Comparison of ENCODE assay signal across 15 mouse cellular contexts in genomic region chr5:140150136-140150535, GRCm38 (mm10).
"Had no signal": no experiment of that assay in that cellular context is flagged by ENCODE, and none has a peak within 500 bp of the region (broad histone marks: within the 10 kb centered on the region; RNA-seq: fewer than 3 reads in every experiment).

No protein-coding gene starts in this region.

- H3K9ac ChIP-seq: limb, embryonic 15.5 days; liver, embryonic 14.5 days; midbrain, embryonic 12.5 days; neural tube, embryonic 13.5 days had no signal

- H3K4me1 ChIP-seq: limb, embryonic 15.5 days had no signal

- ATAC-seq: midbrain, embryonic 16.5 days had no signal

- DNase-seq: kidney, adult 9 months; kidney, postnatal 36 days; lung, adult 2 months; lung, postnatal 4 days; retina, postnatal 1 day; right cerebral cortex, postnatal 4 days; spleen, adult 18-20 months; thymus, adult 18-20 months; thymus, postnatal 14 days had no signal

- H3K27me3 ChIP-seq: limb, embryonic 15.5 days; midbrain, embryonic 12.5 days; neural tube, embryonic 13.5 days had no signal

- H3K4me2 ChIP-seq: limb, embryonic 15.5 days; midbrain, embryonic 12.5 days; neural tube, embryonic 13.5 days had no signal

- H3K27ac ChIP-seq: kidney, postnatal 0 days; limb, embryonic 15.5 days; liver, embryonic 14.5 days; midbrain, embryonic 12.5 days; neural tube, embryonic 13.5 days had no signal

- H3K9me3 ChIP-seq: limb, embryonic 15.5 days; midbrain, embryonic 12.5 days; neural tube, embryonic 13.5 days had no signal

- H3K4me3 ChIP-seq: limb, embryonic 15.5 days; midbrain, embryonic 12.5 days; neural tube, embryonic 13.5 days had no signal

- H3K36me3 ChIP-seq: limb, embryonic 15.5 days; midbrain, embryonic 12.5 days; neural tube, embryonic 13.5 days had no signal
